Mouse (Mus musculus) erythroblast, embryonic 14.5 days (primary cell): ENCODE measurements around the gene Slmap.

Experiments
- GATA1 ChIP-seq: IDR thresholded peaks from 2 replicates; pipeline ENCODE4 v1.6.1; 2012; ENCODE audit warnings: low read length, inconsistent platforms, mixed read lengths
- TAL1 ChIP-seq: IDR thresholded peaks from 3 replicates; pipeline ENCODE4 v1.6.1; 2012; ENCODE audit warnings: low read length, inconsistent platforms, mixed read lengths

DNA sequence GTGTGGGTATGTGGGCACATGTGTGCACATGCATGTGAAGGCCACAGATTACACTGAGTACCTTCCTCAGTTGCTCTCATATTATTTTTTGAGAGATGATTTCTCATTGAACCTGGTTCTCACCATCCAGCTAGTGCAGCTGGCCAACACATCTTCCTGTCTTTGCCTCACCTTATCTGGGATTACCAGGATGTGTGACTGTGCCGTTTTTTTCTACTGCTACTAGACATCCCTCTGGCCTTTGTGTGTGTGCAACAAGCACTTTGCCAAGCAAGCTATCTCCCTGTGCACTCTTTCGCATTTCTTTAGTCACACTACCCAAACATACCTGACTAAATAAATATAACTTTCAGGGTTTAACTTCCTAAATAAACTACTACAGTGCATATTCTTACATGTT is 87.5 kb downstream of the Slmap start:
- TF ChIP-seq TAL1 (no peak), GATA1 (no peak)
